Mouse (Mus musculus) brain, embryonic 14.5 days (tissue): Measurements from ENCODE around the gene Retn.

Source experiments
- CTCF ChIP-seq: fragments of 200-500 bp; IDR thresholded peaks from 2 replicates; pipeline ENCODE4 v1.5.1; 2012; ENCODE audit warnings: inconsistent platforms, mild to moderate bottlenecking, moderate library complexity, borderline replicate concordance; ENCODE audit not compliant: insufficient read depth, insufficient read length; ENCODE audit errors: extremely low read depth
- POLR2A ChIP-seq: fragments of 200-500 bp; IDR thresholded peaks from 2 replicates; pipeline ENCODE4 v1.6.1; 2012; ENCODE audit warnings: mild to moderate bottlenecking, inconsistent platforms, borderline replicate concordance; ENCODE audit not compliant: poor library complexity, insufficient read depth, insufficient read length, severe bottlenecking; ENCODE audit errors: extremely low read depth

GRCm38 (mm10) chr8:3664405-3664804 lies 8.8 kb downstream of the Retn start:
- TF ChIP-seq CTCF (no peak), POLR2A (no peak)
